Mouse (Mus musculus): ENCODE data around the gene Pip4k2c. TPM values are rescaled to one million over a fixed set of nuclear protein-coding genes. Genes with fewer than 3 reads are reported as not detected.

Pip4k2c gene
- polyA plus RNA-seq, 1 experiment from 2014 or later, result 19.4 TPM

DNA sequence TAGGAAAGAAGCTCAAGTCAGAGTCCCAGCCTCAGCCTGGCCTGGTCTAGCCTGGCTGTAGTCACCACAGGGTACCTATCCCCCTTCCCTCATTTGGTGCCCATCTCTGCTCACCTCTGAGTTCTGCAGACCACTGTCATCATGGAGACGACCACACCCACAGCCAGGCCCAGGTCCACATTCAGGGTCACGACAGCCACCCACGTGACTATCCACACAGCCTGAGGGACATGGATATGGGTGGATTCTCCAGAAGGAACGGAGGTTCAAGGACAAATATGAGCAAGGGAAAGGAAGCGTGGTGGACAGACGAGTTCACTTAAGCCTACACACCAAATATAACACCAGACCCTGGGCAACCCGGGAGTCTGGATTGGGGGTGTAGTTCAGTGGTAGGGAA lies 37.2 kb downstream of the Pip4k2c start:
- Histone ChIP-seq H3K4me3 (replicated peaks) (no peak overlapping the region), H3K9me3 (no peaks in the 10 kb centered on the region), H3K4me2 (no peak overlapping the region), H3K9ac (no peak overlapping the region), H3K27ac (no peak overlapping the region), H3K27me3 (peaks cover 73% of the 10 kb centered on the region), H3K36me3 (replicated peaks) (no peaks in the 10 kb centered on the region), H3K4me1 (peaks cover 31% of the 10 kb centered on the region)
- WGBS, result 89% methylated on average over 7 of the region's 7 CpGs
- no peak for ATAC-seq (ENCODE audit: low FRiP score)

DNA sequence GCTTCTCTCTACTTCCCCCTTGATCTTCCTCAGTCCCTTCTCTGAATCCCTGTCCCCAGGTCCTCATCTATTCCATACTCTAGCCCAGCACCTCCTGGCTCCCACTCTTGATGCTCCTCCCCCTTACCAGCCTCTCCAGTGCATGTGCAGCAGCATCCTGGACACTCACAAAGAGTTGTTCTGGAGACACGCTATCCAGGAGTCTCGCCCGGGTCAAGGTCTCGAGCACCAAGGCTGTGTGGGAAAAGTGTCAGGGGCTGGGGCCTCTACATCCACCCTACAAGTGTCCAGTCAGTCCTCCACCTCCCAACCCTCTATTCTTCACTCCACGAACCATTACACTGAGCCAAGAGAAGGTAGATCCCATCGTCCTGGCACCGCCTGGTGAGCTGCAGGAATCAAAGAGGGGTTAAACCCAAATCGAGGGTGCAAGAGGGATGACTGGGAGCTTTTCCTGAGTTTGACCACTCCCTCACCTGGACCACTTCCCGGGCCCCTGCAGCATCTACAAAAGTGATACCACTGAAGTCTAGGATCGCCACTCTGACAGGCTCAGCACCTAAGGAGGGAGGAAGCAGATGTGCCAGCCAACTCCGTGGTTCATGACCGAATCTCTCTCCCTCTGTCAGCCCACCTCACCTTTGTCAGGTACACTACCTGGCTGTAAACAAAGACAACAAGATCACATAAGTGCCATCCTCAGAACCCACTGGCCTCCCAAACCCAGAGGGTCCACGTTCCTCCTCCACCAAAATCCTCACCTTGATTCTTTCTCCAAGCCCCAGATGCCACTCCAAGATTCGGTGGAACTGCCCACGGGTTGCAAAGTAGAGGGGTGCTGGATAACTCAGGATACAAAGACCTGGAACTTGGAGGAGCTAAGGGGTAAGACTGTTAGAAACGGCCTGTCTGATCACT lies 38.0 kb downstream of the Pip4k2c start:
- H3K27me3 ChIP-seq, result peaks cover 73% of the 10 kb centered on the region
- 83% methylated on average over 16 of the region's 16 CpGs for WGBS
- no peak for ATAC-seq (ENCODE audit: low FRiP score)
- no peak overlapping the region for H3K4me3 ChIP-seq (replicated peaks)
- peaks cover 28% of the 10 kb centered on the region for H3K4me1 ChIP-seq
- no peaks in the 10 kb centered on the region for H3K36me3 ChIP-seq (replicated peaks)
- no peak overlapping the region for H3K27ac ChIP-seq
- H3K9me3 ChIP-seq, result no peaks in the 10 kb centered on the region
- H3K9ac ChIP-seq, result no peak overlapping the region
- no peak overlapping the region for H3K4me2 ChIP-seq

DNA sequence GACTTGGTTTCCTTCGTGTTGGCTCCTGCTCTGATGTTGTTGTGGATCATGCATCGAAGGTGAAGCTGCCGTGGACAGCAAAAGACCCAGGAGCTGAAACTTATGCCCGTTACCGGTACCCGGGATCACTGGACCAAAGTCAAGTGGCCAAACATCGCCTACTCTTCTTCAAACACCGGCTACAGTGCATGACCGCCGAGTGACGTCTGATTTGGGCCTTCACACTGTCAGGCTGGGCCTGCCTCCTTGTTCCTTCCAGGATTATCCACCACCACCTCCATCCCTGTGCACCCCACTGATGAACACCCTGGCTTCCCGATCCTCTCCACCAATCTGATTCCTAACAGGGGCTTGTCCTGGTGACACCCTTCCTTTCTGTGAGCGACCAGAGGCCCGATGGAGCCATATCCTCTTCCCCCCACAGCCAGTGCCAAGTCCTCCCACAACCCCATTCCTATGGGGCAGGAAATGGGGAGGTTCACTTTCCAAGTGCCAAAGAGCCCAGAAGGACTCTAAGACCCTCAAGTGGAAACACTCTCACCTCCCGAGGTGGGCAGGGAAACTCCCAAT lies 39.7 kb downstream of the Pip4k2c start:
- H3K4me1 ChIP-seq, result peaks cover 18% of the 10 kb centered on the region
- H3K9me3 ChIP-seq, result no peaks in the 10 kb centered on the region
- no peak overlapping the region for H3K9ac ChIP-seq
- WGBS, result 89% methylated on average over 15 of the region's 15 CpGs
- no peak overlapping the region for H3K4me3 ChIP-seq (replicated peaks)
- no peak overlapping the region for H3K27ac ChIP-seq
- no peak overlapping the region for H3K4me2 ChIP-seq
- H3K27me3 ChIP-seq, result peaks cover 72% of the 10 kb centered on the region
- H3K36me3 ChIP-seq (replicated peaks), result no peaks in the 10 kb centered on the region
- ATAC-seq (ENCODE audit: low FRiP score), result no peak

DNA sequence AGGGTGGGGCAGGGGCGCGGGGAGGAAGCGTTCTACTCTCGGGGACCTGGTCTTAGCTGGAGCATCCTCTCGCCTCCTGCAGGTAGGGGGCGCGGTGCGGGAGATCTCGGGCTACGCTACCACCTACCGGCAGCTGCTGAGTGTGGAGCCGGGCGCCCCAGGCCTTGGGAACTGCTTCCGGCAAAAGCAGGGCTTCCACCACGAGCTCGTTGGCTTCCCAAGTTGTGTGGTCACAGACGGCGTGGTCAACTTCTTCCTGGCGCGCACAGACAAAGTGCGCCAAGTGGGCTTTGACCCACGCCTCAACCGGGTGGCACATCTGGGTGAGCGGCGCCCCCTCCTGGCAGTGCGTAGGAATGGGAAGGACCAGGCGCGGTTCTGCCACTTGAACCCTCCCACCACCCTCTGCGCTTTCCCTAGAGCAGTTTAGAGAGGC lies 40.5 kb downstream of the Pip4k2c start:
- H3K9ac ChIP-seq, result no peak overlapping the region
- no peaks in the 10 kb centered on the region for H3K36me3 ChIP-seq (replicated peaks)
- H3K4me3 ChIP-seq (replicated peaks), result peak overlapping the region; percentile 34
- ATAC-seq (ENCODE audit: low FRiP score), result peak; percentile 67
- H3K4me1 ChIP-seq, result peaks cover 27% of the 10 kb centered on the region
- 1% methylated on average over 29 of the region's 29 CpGs for WGBS
- no peak overlapping the region for H3K27ac ChIP-seq
- no peaks in the 10 kb centered on the region for H3K9me3 ChIP-seq
- H3K27me3 ChIP-seq, result peaks cover 72% of the 10 kb centered on the region
- H3K4me2 ChIP-seq, result peak overlapping the region; percentile 59

DNA sequence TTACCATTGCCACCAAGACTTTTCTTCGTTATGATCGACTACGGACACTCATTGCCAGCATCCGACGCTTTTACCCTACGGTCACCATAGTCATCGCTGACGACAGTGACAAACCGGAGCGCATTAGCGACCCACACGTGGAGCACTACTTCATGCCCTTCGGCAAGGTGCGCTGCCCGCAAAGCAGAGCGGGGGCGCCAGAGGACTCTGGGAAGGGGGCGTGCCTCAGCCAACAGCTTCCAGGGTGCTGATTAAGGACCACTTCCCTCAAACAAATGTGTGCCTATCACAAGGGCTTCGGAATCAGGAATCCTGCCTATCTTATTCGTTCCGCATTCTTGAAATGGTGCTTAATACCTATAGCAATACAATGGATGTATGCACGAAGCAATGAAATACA lies 41.4 kb downstream of the Pip4k2c start:
- Histone ChIP-seq H3K4me3 (replicated peaks) (peak overlapping the region; percentile 34), H3K4me2 (peak overlapping the region; percentile 59), H3K9ac (no peak overlapping the region), H3K36me3 (replicated peaks) (no peaks in the 10 kb centered on the region), H3K4me1 (peaks cover 34% of the 10 kb centered on the region), H3K9me3 (no peaks in the 10 kb centered on the region), H3K27ac (no peak overlapping the region), H3K27me3 (peaks cover 80% of the 10 kb centered on the region)
- WGBS, result 2% methylated on average over 22 of the region's 22 CpGs
- no peak for ATAC-seq (ENCODE audit: low FRiP score)

DNA sequence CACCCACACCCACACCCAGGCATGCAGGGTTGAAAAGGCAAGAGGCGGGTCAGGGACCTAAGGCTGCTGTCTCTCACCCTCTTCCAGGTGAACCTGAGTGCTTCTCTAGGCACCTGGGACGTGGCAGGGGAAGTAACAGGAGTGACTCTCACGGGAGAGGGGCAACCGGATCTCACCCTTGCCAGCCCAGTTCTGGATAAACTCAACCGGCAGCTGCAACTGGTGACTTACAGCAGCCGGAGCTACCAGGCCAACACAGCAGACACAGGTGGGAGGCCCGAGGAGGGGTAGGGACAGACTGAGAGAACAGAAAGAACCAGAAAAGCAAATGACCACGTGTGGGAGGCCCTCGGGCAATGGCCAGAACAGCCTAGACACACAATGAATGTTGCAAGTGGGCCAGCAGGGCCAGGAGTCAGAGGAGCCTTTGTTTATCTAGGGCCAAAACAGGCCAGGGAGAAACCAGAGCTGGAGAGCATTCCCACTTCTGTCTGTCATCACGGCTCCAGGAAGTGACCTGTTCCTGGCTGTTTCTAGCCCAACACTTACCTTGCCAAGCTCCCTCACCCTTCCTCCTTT lies 43.7 kb downstream of the Pip4k2c start:
- Histone ChIP-seq H3K4me3 (replicated peaks) (no peak overlapping the region), H3K27ac (no peak overlapping the region), H3K4me1 (peaks cover 38% of the 10 kb centered on the region), H3K9me3 (no peaks in the 10 kb centered on the region), H3K36me3 (replicated peaks) (no peaks in the 10 kb centered on the region), H3K27me3 (peaks cover 87% of the 10 kb centered on the region), H3K4me2 (no peak overlapping the region), H3K9ac (no peak overlapping the region)
- ATAC-seq (ENCODE audit: low FRiP score), result no peak
- 63% methylated on average over 10 of the region's 10 CpGs for WGBS

DNA sequence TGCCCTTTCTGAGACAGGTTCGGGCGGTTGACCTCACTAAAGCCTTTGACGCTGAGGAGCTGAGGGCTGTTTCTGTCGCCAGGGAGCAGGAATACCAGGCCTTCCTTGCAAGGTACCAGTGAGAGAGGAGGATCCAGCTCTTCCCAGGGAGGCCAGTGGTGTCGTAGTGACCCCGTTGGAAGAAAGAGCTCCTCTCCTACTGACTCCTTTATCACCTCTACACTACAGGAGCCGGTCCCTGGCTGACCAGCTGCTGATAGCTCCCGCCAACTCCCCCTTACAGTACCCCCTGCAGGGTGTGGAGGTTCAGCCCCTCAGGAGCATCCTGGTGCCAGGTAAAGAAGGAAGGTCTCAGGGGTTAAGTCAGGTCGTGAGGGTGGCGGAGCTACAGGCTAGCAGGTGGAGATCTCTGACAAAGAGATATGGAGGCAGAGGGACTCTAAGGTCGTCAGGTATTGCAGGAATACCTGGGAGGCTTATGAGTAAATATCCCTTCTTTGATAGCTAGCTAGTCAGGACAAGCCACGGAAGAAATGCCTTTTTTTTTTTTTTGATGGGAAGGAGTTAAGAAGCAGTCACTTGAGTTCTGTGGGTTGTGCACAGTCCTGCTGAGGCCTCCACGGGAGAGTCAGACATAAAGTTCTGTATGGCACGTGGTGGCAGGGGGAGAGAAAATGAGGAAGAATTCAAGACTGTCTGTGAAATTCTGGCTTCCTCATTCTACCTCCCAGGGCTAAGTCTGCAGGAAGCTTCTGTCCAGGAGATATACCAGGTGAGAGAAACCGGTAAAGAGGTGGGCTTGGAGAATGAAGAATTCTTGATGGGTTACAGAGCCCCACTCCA lies 44.4 kb downstream of the Pip4k2c start:
- no peak for ATAC-seq (ENCODE audit: low FRiP score)
- Histone ChIP-seq H3K27ac (no peak overlapping the region), H3K9me3 (no peaks in the 10 kb centered on the region), H3K4me2 (peak overlapping the region; percentile 99), H3K4me3 (replicated peaks) (peak overlapping the region; percentile 63), H3K36me3 (replicated peaks) (no peaks in the 10 kb centered on the region), H3K4me1 (peaks cover 38% of the 10 kb centered on the region), H3K9ac (0 out of 2 replicates have a peak overlapping the region, but pooled peaks have one; percentile 12), H3K27me3 (peaks cover 83% of the 10 kb centered on the region)
- 27% methylated on average over 15 of the region's 15 CpGs for WGBS

DNA sequence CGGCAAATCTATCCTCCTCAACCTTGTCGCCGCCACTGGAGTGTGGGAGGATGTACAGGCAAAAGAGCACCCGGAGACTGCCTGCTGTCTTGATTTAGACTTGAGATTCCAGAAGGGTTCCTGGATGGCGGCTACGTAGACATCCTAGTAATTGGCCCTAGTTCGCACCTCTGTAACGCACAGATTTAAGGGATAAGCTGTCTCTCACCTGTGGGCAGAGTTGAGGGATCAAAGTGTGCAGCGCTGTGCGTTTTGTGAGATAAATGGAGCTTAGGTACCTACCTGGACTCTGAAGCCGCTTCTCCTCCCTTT lies 45.0 kb downstream of the Pip4k2c start:
- no peaks in the 10 kb centered on the region for H3K36me3 ChIP-seq (replicated peaks)
- H3K9ac ChIP-seq, result peak overlapping the region; percentile 80
- peak overlapping the region; percentile 99 for H3K4me2 ChIP-seq
- H3K9me3 ChIP-seq, result no peaks in the 10 kb centered on the region
- ATAC-seq (ENCODE audit: low FRiP score), result no peak; the same call in 1 of the 2 replicates
- peaks cover 77% of the 10 kb centered on the region for H3K27me3 ChIP-seq
- 0 out of 2 replicates have a peak overlapping the region, but pooled peaks have one; percentile 57 for H3K27ac ChIP-seq
- peaks cover 38% of the 10 kb centered on the region for H3K4me1 ChIP-seq
- H3K4me3 ChIP-seq (replicated peaks), result peak overlapping the region; percentile 63
- 2% methylated on average over 11 of the region's 11 CpGs for WGBS

DNA sequence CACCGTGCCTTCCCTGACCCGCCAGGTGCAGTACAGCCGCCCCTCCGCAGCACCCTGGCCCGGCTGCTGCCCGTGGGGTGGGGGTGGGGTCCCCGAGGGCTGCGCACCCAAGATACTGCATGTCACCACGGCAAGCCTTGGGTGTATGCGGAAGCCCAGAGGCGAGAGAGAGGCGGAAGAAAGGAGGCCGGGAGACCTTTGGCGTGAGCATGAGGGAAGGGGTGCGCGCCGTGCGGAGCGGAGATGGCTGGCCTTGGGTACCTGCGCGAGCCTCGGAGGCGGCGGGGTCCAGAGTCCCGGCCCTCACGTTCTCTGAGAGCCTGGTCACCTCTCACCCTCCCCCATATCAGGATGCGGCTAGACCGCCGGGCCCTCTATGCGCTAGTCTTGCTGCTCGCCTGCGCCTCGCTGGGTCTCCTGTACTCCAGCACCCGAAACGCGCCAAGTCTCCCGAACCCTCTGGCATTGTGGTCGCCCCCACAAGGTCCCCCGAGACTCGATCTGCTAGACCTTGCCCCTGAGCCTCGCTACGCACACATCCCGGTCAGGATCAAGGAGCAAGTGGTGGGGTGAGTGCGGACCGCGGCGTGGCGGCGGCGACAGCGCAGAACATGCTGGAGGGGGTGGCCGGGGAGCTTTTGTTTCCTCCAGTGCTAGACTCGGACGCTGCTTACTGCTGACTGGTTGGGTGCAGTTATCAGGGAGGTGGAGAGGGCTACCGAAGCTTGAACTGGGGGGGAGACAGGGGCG lies 45.6 kb downstream of the Pip4k2c start:
- peak overlapping the region; percentile 63 for H3K4me3 ChIP-seq (replicated peaks)
- H3K4me2 ChIP-seq, result peak overlapping the region; percentile 99
- H3K9me3 ChIP-seq, result no peaks in the 10 kb centered on the region
- H3K27me3 ChIP-seq, result peaks cover 72% of the 10 kb centered on the region
- H3K4me1 ChIP-seq, result peaks cover 34% of the 10 kb centered on the region
- WGBS, result under 1% methylated on average over 56 of the region's 56 CpGs
- H3K27ac ChIP-seq, result peak overlapping the region; percentile 57
- peak; percentile 53 for ATAC-seq (ENCODE audit: low FRiP score)
- no peaks in the 10 kb centered on the region for H3K36me3 ChIP-seq (replicated peaks)
- H3K9ac ChIP-seq, result peak overlapping the region; percentile 80

DNA sequence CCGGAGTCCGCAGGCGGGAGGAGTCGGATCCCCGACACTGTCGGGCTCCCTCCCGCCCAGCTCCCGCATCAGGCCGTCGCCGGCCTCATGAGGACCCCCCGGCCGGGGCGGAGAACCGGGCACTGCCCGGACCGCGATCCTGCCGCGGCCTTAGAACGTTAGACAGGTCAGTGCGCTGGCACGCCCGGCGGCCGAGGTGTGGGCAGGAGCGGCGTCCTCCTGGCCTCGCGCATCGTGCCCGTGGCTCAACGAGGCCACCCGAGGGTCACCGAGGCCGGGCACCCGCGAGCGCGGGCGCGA lies 46.1 kb downstream of the Pip4k2c start:
- no peaks in the 10 kb centered on the region for H3K9me3 ChIP-seq
- peaks cover 29% of the 10 kb centered on the region for H3K4me1 ChIP-seq
- H3K27ac ChIP-seq, result peak overlapping the region; percentile 57
- peak overlapping the region; percentile 63 for H3K4me3 ChIP-seq (replicated peaks)
- WGBS, result under 1% methylated on average over 42 of the region's 42 CpGs
- no peaks in the 10 kb centered on the region for H3K36me3 ChIP-seq (replicated peaks)
- ATAC-seq (ENCODE audit: low FRiP score), result peak; percentile 72
- H3K9ac ChIP-seq, result peak overlapping the region; percentile 80
- H3K4me2 ChIP-seq, result peak overlapping the region; percentile 99
- H3K27me3 ChIP-seq, result peaks cover 66% of the 10 kb centered on the region

DNA sequence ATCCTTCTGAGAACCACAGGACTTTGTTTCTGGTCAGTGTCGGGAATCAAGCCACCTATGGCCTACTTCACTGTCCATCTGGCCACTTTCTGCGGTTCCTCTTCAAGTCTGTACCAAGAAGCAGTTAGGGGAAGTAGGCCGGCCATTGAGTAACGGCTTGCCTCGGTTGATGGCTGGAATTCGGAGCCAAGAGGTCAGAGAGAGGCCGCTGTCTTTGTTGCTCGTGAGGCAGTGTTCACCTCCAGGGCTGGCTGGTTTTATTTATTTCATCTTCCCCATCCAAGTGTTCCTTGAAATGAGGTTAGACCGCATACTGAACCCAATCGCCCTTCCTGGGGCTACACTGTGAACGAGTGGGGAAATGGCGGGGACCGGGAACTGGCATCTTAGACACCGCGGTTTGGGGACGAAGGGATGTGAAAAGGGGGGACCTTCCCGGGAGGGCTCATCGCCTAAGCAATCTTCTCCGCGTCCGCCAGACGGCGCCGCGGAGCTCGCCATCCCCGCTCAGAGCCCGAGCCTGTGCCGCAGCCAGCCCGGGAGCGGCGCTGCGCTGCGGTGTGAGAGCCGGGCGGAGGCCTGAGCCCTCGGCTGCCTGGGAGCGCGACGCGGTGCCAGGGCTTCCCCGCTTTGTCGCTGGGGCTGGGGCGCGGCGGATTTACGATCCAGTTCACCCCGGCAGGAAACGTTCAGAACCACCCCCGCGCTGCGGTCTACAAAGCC lies 46.6 kb downstream of the Pip4k2c start, which contains the start of gene B4galnt1:
B4galnt1 (plus strand) TSS at position 595 of the 723 bp plus-strand sequence.
- H3K4me3 ChIP-seq (replicated peaks), result peak within 1 kb of the TSS; percentile 63
- no peaks in the 10 kb centered on the region for H3K9me3 ChIP-seq
- H3K27ac ChIP-seq, result peak within 1 kb of the TSS; percentile 57
- H3K36me3 ChIP-seq (replicated peaks), result no peaks in the 10 kb centered on the region
- peaks cover 61% of the 10 kb centered on the region for H3K27me3 ChIP-seq
- H3K9ac ChIP-seq, result peak within 1 kb of the TSS; percentile 80
- 2% methylated on average over 52 of the region's 52 CpGs for WGBS
- peaks cover 24% of the 10 kb centered on the region for H3K4me1 ChIP-seq
- ATAC-seq (ENCODE audit: low FRiP score), result peak; percentile 89
- H3K4me2 ChIP-seq, result peak within 1 kb of the TSS; percentile 99

Measured in forebrain, embryonic 12.5 days (tissue).